Mouse (Mus musculus): ENCODE measurements around the gene Cdh18. TPM values are rescaled to one million over a fixed set of nuclear protein-coding genes. Genes with fewer than 3 reads are reported as not detected.

The Cdh18 gene
- polyA plus RNA-seq (2014; fragmentation: Illumina TruSeq; extraction: RNeasy Lipid Tissue Mini Kit (QIAGEN cat#74804); ENCODE audit: low read depth, low replicate concordance) = 0.10 TPM

DNA sequence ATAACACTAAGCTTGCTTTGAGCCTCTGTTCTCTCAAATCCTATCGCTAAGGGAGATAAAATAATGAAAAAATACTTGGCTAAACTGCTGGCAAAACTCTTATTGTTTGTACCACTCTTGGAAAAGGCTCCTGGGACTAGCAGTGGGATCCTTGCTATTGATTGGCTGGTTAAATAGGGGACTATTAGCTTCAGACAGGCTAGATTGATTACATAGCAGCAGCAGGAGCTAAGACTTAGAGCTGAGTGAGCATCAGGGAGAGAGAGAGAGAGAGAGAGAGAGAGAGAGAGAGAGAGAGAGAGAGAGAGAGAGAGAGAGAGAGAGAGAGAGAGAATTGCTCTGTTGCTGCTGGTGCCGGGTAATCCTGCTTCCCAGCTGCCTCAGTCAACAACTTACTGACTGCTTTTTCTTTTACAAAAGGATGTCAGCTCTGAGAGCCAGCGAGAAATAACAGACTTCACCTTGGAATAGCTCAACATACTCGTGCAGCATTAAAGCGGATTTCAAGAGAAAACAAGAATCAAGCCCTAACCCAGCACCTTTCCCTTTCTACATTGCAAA is at the start of gene Cdh18:
Cdh18 (plus strand) TSS at position 312 of the 561 bp plus-strand sequence.

